ENCODE assay signal across 10 mouse cellular contexts in genomic region chr1:180175635-180176034, GRCm38 (mm10). TPM values are rescaled to one million over a fixed set of nuclear protein-coding genes. Genes with fewer than 3 reads are reported as not detected.
DNase-seq lines count a peak whose midpoint lies in the region; ATAC-seq and TF ChIP-seq lines count a peak whose summit lies in the region.
"Had no signal": no experiment of that assay in that cellular context is flagged by ENCODE, and none has a peak within 500 bp of the region (broad histone marks: within the 10 kb centered on the region; RNA-seq: fewer than 3 reads in every experiment).

No protein-coding gene starts in this region.

- intact Hi-C loops in heart, adult 2 months (cut with DNase I), result loop anchor here (1.0 to 2.0 kb wide), 4 partner anchors 19 to 375 kb away; no protein-coding TSS in a partner anchor
- intact Hi-C loops in heart, postnatal 14 days (cut with DNase I), result loop anchor here (1.0 to 5.0 kb wide), 3 partner anchors 40 to 377 kb away; partner anchors contain the start of gene Stum

- H3K4me2 ChIP-seq in intestine, embryonic 15.5 days (replicated peaks), result no peak overlapping the region
- H3K4me2 ChIP-seq in liver, embryonic 15.5 days, result no peak overlapping the region

- H3K27ac ChIP-seq in heart, adult 2 months, result peak overlapping the region; percentile 87
- H3K27ac ChIP-seq in intestine, embryonic 15.5 days, result peak overlapping the region; percentile 39
- no peak overlapping the region for H3K27ac ChIP-seq in liver, embryonic 15.5 days (replicated peaks)

- peaks cover 6% of the 10 kb centered on the region; the same call in 1 of the 2 replicates for H3K4me1 ChIP-seq in heart, adult 2 months (ENCODE audit: control insufficient read depth, insufficient read depth, low read length)
- 0 out of 2 replicates have a peak, but pooled peaks cover 2% of the 10 kb centered on the region for H3K4me1 ChIP-seq in intestine, embryonic 15.5 days (replicated peaks)
- peaks cover 19% of the 10 kb centered on the region for H3K4me1 ChIP-seq in liver, embryonic 15.5 days (replicated peaks)

- no peak overlapping the region for H3K4me3 ChIP-seq in heart, adult 2 months
- H3K4me3 ChIP-seq in intestine, embryonic 15.5 days (replicated peaks), result no peak overlapping the region
- no peak overlapping the region for H3K4me3 ChIP-seq in liver, embryonic 15.5 days (replicated peaks)

- no peak for TF ChIP-seq POLR2A in heart, adult 2 months (IDR thresholded peaks at IDR 0.05; ENCODE audit: insufficient read depth, low read depth, low read length)

- TF ChIP-seq CTCF in heart, adult 2 months (IDR thresholded peaks at IDR 0.05), result no peak

- ATAC-seq in intestine, embryonic 15.5 days, result peak; percentile 88
- peak; percentile 23; the same call in 1 of the 2 replicates for ATAC-seq in liver, embryonic 15.5 days (ENCODE audit: insufficient read depth)
- no peak for ATAC-seq in CD4-positive, CD25-positive, alpha-beta regulatory T cell, adult 4 months

- no peak overlapping the region for H3K9ac ChIP-seq in heart, adult 2 months (ENCODE audit: low read depth, low read length)
- H3K9ac ChIP-seq in intestine, embryonic 15.5 days, result no peak overlapping the region
- H3K9ac ChIP-seq in liver, embryonic 15.5 days, result no peak overlapping the region

- WGBS in heart, adult 2 months, result 45% methylated on average over 8 of the region's 8 CpGs
- WGBS in intestine, embryonic 15.5 days, result 45% methylated on average over 8 of the region's 8 CpGs
- 51% methylated on average over 8 of the region's 8 CpGs for WGBS in liver, embryonic 15.5 days (ENCODE audit: insufficient replicate concordance)

- DNase-seq in heart, adult 2 months, result peak in 1 of 2 experiments; percentile 24
- DNase-seq in heart, postnatal 14 days, result no peak
- peak; percentile 89 for DNase-seq in kidney, adult 9 months
- DNase-seq in ovary, postnatal 14 days (ENCODE audit: low spot score), result no peak
- DNase-seq: adrenal gland, postnatal 14 days; right cerebral cortex, postnatal 14 days; thymus, postnatal 36 days had no signal

- H3K9me3 ChIP-seq in intestine, embryonic 15.5 days, result no peaks in the 10 kb centered on the region
- H3K9me3 ChIP-seq in liver, embryonic 15.5 days (replicated peaks), result no peaks in the 10 kb centered on the region

- H3K79me2 ChIP-seq in heart, adult 2 months (replicated peaks; ENCODE audit: control insufficient read depth, insufficient read depth, low read length), result no peaks in the 10 kb centered on the region

- H3K27me3 ChIP-seq in heart, adult 2 months (ENCODE audit: control insufficient read depth, insufficient read depth, low read length), result no peaks in the 10 kb centered on the region
- no peaks in the 10 kb centered on the region for H3K27me3 ChIP-seq in intestine, embryonic 15.5 days (replicated peaks)
- H3K27me3 ChIP-seq in liver, embryonic 15.5 days, result no peaks in the 10 kb centered on the region

- TF ChIP-seq EP300 in heart, adult 2 months (IDR thresholded peaks at IDR 0.05; ENCODE audit: insufficient read depth, low read depth, low read length), result no peak

- peaks cover 4% of the 10 kb centered on the region; the same call in 1 of the 2 replicates for H3K36me3 ChIP-seq in heart, adult 2 months (ENCODE audit: control insufficient read depth, insufficient read depth, low read length)
- 0 out of 2 replicates have a peak, but pooled peaks cover 3% of the 10 kb centered on the region for H3K36me3 ChIP-seq in intestine, embryonic 15.5 days
- H3K36me3 ChIP-seq in liver, embryonic 15.5 days (replicated peaks), result 0 out of 2 replicates have a peak, but pooled peaks cover 10% of the 10 kb centered on the region

RNA-seq across cellular contexts. Expression of gene Coq8a, which starts 23.8 kb away (rescaled TPM):
- total RNA-seq in heart, adult 2 months (2021), result 100 to 1,000 TPM; 783 to 919 TPM
- 468 and 899 TPM in 2 replicates for polyA plus RNA-seq in heart, adult 2 months (2012; rRNA removed)
- total RNA-seq in heart, postnatal 14 days (2021), result 100 to 1,000 TPM; 741 to 790 TPM
- 20.4 and 22.1 TPM in 2 replicates for polyA plus RNA-seq in intestine, embryonic 15.5 days (2015; fragmentation: Nextera tagmentation; extraction: Ambion mirVana)
- polyA plus RNA-seq in liver, embryonic 15.5 days (2015; fragmentation: Nextera tagmentation; extraction: Ambion mirVana), result 25.3 and 27.0 TPM in 2 replicates
- polyA plus RNA-seq in CD4-positive, CD25-positive, alpha-beta regulatory T cell, adult 4 months (2017; shearing (Covaris generic)), result 10 to 100 TPM; 46.1 to 67.9 TPM
